Mouse (Mus musculus): ENCODE measurements around the gene Parvg.

DNA sequence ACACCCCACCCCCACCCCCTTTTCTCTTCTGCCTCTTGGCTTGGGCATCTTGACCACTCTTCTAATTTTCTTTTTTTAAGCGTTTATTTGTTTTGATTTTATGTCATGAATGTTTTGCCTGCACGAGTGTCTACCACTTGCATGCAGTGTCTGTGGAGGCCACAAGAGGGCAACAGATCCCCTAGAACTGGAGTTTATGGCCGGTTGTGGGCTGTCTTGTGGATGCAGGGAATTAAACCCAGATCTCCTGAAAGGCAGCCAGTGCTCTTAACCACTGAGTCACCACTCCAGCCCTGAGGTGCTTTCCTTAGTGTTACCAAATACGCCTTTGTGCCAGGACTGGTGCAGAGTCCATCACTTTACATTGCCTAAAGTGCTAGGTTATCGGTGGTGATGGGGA, 39.8 kb upstream of the Parvg start:
- TF ChIP-seq CTCF (IDR thresholded peaks at IDR 0.05; ENCODE audit: extremely low read depth, insufficient read length, insufficient replicate concordance, low read depth, low read length) (peak; percentile 75; the same call in 1 of the 2 replicates), POLR2A (IDR thresholded peaks at IDR 0.05; ENCODE audit: low read depth, low read length) (no peak)
